Mouse (Mus musculus) left cerebral cortex, adult 18-20 months (tissue): ENCODE measurements around the gene Fbxl14. TPM values are rescaled to one million over a fixed set of nuclear protein-coding genes. Genes with fewer than 3 reads are reported as not detected.

Source experiments
- DNase-seq, 2 experiments: peaks; one replicate each; pipeline ENCODE4 v3.0.0; 2021 to 2022; ENCODE audit warnings: low spot score in 2 of 2, mixed read lengths in 1 of 2
- total RNA-seq, 2 experiments: library from RNA; stranded (reverse); gene quantifications; 2 replicates each; pipeline ENCODE4 v1.2.3; 2021

Fbxl14 gene
- total RNA-seq, 2 experiments from 2014 or later: 40.0 to 42.2 TPM

DNA sequence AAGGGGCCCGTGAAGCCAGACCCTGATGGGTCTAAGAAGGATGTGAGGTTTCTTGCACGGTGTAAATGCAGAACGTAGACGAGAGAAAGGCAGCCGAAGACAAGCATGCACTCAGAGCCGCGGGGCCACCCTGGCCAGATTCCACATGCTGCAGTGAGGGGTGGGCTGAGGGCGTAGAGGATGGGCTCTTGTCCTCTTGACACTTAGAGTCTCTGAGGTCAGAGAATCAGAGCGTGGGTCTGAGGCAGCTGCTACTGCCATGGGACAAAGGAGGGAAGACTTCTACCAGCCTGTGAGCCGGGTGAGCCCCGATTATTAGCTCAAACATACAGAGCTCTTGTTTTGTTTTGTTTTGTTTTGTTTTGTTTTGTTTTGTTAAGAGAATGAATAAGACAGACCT lies 11.1 kb downstream of the Fbxl14 start:
- no peak for DNase-seq

DNA sequence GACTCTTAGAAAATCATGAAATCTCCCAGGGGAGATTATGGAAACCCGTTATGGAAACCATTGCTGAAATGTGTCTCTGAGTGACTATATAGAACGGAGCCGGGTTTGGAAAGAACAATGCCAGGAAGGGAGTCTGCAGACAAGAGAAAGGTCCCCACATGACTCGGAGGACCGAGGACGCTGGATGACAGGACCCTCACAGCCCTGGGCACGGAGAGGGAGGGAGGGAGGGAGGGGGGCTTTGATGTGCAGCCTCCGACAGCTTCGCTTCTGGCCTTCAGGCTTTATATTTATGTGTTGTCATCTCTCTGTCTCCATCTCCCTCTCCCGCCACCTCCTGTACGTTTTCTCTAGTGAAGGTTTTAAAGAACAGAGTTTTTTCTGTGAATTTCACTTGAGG lies 11.5 kb downstream of the Fbxl14 start:
- no peak for DNase-seq

DNA sequence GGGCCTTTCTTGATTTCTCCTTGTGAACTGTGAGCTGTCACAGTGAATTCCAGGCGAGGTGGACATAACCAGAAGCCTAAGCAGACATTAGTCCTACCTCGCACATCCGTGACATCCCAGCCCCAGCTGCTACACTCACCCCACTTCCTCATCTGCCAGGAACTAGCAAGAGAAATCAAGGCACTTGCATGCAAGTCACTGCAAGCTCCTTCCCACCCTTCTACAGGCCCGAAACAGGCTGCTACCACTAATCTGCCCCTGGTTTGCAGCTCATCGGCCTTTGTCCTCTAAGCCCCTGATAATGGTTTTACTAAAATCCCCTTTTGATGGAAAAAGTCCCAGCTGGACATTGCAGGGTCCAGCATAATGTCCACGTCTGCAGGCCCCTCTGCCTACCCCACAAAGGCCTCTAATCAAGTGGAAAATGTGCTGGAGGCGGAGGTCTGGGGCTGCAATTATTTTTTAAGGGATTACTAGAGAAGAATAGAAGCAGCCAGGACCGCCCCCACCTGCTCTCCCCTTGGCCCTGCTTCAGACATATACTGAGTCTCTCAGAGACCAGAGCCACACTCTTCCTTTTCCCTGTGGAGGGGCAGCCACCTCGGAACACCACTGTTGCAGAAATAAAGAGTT lies 12.6 kb downstream of the Fbxl14 start:
- no peak for DNase-seq

- DNase-seq: no peak
Observed at GRCm38 (mm10) chr6:119492630-119493014, 13.2 kb downstream of the Fbxl14 start.

DNA sequence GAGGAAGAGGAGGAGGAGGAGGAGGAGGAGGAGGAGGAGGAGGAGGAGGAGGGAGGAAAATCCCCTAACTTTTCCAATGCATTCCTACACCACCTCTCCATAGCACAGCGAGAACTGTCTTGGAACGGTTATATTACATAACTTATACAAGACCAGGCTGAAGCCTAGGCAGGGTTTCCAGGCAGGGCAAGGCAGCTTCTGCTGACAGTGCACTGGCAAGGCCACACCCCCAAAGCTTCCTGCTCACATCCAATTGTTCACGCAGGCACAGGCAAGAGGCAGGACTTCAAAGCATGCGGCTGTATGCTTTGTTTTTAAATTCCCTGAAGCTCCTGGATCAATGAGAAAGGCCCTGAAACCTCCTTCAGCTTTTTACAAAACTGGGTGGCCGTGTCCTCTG lies 19.8 kb downstream of the Fbxl14 start:
- DNase-seq: no peak

GRCm38 (mm10) chr6:119500086-119500485 lies 20.6 kb downstream of the Fbxl14 start:
- no peak for DNase-seq

DNA sequence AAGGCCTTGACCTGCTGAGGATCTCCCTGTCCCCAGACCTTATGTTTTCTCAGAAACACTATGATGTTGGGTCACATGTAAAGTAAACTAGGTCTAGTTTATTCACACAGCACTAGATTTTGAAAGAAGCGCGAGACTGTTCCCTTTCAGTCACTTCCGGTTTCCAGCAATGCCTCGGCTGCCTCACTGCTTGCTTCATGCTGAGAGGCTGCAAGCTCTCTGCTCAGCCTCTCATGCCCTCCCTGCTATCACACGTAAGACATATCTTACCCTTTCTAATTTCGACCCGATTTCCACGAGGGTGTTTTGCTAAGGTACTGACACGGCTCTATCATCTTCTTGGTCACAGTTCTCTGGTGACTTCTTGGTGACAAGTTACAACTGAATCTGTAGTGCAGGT lies 22.6 kb downstream of the Fbxl14 start:
- DNase-seq: no peak

GRCm38 (mm10) chr6:119504756-119505155 lies 25.3 kb downstream of the Fbxl14 start:
- DNase-seq: no peak

DNA sequence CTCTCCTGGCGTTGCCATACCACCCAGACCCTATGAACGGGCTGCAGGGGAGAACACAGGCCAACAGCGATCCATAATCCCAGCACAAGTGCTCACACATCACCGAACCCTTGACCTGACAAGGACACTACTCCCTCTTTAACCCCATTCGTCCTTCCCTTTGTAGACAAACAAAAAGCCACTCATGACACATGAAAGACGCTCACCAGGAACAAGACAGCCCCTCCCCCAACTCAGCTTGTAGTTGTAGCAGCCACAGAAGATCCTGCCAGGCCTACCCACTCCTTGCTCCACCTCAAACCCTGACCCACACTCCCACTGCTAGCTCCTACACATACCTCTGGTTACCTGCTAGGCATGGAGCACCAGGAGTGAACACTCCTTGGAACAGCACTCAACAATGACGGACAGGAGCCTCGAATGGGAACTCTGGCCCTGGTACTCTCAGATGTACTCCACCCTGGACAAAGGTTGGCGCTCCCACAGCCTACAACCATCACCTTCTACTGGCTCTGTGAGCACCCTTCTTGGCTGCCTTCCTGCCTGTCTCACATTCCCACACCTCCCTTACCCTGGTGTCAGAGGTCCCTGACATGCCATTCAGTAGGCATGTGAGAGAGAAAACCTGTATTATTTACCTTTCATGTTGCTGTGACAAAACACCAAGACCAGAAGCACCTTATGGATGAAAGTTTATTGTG lies 26.2 kb downstream of the Fbxl14 start:
- no peak for DNase-seq

- DNase-seq: no peak
Observed at GRCm38 (mm10) chr6:119508221-119508620, 28.8 kb downstream of the Fbxl14 start.

DNA sequence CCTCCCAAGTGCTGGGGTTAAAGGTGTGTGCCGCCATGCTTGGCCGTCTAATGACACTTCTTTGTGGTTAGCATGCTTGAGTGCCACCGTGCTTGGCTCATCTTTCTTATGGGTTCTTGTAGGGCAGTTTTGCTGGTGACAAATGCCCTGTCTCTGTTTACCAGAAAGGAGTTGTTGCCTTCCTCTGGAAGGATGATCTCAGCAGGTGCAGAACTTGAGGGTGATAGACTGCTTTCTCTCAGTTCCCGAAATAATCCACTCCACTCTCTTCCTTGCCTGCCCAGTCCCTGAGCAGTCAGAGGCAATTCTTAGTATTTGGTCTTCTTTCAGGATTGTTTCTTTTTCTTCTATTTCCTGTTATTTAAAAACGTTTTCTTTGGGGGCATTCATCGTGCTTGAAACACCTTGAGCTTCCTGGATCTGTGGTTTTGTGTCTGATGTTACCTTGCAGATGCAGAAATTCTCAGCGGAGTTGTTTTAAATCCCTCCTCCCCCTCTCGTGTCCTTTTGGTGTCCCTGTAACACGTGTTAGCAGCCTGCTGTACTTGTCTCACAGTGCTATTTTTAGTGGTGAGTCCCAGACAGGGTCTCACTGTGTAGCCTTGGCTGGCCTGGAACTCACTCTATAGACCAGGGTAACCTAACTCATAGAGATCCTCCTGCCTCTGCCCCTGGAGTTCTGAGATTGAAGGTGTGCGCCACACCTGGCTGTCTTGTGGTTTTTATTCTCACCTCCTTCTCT lies 29.3 kb downstream of the Fbxl14 start:
- no peak for DNase-seq

DNA sequence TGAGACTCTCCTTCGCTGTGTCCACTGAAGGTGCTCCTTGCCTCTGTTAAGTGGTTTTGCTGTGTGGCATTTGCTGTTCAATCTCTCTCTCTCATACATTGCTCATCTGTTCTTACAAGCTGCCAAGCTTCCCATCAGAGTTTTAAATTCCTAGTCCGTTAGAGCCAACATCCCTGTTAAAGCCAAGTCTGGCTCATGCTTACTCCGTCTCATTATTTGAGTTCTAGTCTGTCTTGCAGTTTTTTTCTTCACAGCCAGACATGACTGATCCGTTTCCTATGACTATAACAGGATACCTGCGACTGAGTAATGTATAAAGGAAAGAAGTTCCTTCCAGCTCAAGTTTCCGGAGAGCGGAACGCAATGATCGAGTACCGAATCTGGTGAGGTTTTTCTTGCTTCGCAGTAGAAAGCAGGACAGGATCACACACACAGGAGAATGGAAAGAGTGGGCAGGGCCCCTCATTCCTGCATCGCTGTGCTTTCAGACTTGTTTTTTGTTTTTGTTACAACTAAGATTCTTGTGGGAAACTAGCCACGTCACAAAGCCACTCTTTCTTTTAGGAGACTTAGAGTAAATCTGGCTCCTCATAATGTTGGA lies 30.1 kb downstream of the Fbxl14 start:
- DNase-seq: no peak

GRCm38 (mm10) chr6:119512701-119513100 lies 33.2 kb downstream of the Fbxl14 start:
- DNase-seq: no peak

GRCm38 (mm10) chr6:119513452-119513851 lies 34.0 kb downstream of the Fbxl14 start:
- no peak for DNase-seq

DNA sequence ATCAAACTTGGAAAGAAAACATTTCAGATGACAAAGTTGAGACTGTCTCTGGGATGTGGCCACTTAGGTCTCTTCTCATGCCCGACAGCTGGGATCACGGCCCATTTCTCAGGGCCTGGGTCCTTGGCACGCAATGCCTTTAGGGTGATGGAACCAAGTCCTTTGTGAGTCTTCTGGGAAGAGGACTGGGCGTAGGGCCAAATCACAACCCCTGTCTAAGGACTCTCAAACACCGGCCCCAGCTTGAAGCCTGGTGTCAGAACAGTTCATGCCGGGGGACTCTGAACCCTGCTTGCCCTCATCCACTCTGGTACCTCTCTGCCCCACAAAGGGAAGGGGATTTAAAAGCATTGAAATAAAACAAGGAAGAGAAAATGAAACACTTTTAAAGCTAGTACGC lies 34.6 kb downstream of the Fbxl14 start:
- no peak for DNase-seq

GRCm38 (mm10) chr6:119520731-119521130 lies 41.3 kb downstream of the Fbxl14 start:
- DNase-seq: no peak

DNA sequence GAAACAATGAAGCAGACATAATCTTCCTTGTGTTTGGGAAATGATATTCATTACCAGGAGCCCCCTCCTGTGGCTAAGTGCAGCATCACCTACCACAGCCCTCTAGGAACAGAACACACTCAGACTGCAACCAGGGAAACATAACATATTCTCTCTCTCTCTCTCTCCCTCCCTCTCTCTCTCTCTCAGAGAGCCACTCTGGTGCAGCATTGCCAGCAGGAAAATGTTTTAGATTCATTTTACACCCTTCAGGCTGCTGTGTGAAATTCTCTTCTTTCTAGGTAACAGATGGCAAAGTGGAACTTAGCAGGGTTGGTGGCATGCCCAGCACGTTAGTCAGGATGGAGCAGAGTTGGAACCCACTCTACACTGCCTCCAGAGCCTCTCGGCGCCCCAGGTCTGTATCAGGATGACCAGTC lies 42.0 kb downstream of the Fbxl14 start:
- peak; percentile 55 to 68 for DNase-seq

DNA sequence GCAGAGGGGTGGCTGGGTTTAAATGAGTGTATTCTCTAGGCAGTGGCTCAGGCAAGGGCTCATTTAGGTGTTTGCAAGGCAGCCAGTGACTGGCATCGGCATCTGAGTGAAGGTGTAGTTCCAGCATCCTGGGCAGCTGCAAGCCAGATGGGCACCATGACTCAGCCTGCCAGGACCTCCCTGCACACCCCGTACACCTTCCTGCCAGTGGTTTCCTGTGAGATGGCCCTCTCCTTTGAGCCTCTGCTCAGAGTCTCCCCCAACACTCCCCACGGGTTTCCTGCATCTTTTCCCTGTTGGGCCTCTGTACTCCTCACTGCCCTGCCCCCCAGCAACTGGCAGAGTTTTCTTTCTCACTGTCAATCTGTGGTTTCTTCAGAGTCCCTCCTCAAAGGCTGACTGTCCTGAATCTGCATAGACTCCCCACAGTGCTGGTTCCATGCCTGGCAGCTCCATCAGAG lies 42.5 kb downstream of the Fbxl14 start:
- DNase-seq: peak; percentile 42 to 53

- DNase-seq: no peak
Observed at GRCm38 (mm10) chr6:119526498-119526897, 47.0 kb downstream of the Fbxl14 start.

DNA sequence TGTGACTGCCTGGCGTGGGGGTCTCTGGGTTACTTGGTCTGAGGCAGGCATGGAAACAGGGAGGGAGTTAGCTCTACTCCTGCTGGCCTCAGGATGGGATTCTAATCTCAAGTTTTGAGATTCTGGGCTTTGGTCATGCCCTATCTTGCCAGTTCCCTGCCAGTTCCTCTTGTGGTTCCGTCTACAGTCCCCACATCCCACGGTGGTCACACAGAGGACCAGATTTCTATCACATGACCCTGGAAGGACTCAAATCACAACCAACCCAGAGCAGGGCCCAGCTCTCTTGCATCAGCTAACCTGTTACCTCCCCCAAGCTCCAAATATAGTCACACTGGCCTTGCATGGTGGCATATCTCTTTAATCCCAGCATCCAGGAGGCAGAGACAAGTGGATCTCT lies 50.2 kb downstream of the Fbxl14 start:
- DNase-seq: no peak
